Mouse (Mus musculus): ENCODE results near the gene Pate2. TPM values are rescaled to one million over a fixed set of nuclear protein-coding genes. Genes with fewer than 3 reads are reported as not detected.
A peak's percentile ranks its signal among the peaks of the same experiment; 100 is the strongest.

The Pate2 gene
- polyA plus RNA-seq, 1 experiment from 2014 or later, result 0.19 TPM

DNA sequence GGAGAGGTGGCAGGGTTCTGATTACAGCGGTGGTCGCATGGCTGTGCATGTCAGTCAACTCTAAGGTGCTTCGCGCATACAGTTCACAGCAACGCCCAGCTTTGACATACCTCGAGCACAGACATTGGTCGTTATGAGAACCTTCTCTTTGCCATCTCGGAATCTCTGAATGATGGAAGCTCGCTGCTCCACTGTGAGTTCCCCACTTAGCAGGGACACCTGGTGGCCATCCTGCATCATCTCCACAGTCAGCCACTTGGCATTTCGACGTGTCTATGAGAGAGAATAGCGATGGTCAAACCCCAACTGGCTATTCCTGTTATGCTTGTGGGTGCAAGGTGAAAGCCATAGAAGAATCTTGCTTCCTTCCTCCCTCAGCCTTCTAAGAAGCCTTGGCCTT is 24.4 kb upstream of the Pate2 start:
- WGBS, result 67% methylated on average over 12 of the region's 12 CpGs
- H3K27me3 ChIP-seq (ENCODE audit: control insufficient read depth, insufficient read depth, low read length), result no peaks in the 10 kb centered on the region
- DNase-seq (ENCODE audit: low spot score) (no peak), ATAC-seq (ENCODE audit: low FRiP score, low TSS enrichment) (no peak)
- H3K4me3 ChIP-seq (ENCODE audit: low read depth, low read length), result no peak overlapping the region
- H3K36me3 ChIP-seq (ENCODE audit: control insufficient read depth, insufficient read depth, low read length), result no peaks in the 10 kb centered on the region
- H3K27ac ChIP-seq (replicated peaks), result no peak overlapping the region
- no peak overlapping the region for H3K9ac ChIP-seq (ENCODE audit: low read length)
- H3K9me3 ChIP-seq (ENCODE audit: control insufficient read depth, low read length), result no peaks in the 10 kb centered on the region
- no peaks in the 10 kb centered on the region for H3K4me1 ChIP-seq (replicated peaks; ENCODE audit: control insufficient read depth, insufficient read depth)
- no peak for TF ChIP-seq EP300 (optimal IDR thresholded peaks at IDR 0.05)
- TF ChIP-seq CTCF (IDR thresholded peaks at IDR 0.05; ENCODE audit: low read depth), result peak; percentile 52
- no peak overlapping the region for H3K4me2 ChIP-seq (replicated peaks; ENCODE audit: low read depth)

DNA sequence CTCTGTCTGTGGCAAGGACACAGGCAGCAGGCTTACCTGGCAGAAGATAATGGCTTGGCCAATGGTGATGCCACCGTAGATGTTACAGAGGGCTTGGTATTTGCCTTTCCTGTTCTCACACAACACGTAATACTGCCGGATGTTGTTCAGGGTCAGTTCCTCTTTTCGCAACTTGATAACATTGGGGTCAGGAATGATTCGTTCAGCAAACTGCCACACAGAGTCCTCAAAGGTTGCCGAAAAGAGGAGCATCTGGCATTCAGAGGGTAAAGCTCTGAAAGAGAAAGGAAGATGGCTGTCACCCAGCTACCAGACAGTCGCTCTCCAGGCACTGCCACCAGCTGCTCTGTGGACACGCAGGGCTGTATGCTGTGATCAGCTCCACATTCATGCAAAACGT is 23.3 kb upstream of the Pate2 start:
- H3K27me3 ChIP-seq (ENCODE audit: control insufficient read depth, insufficient read depth, low read length), result no peaks in the 10 kb centered on the region

DNA sequence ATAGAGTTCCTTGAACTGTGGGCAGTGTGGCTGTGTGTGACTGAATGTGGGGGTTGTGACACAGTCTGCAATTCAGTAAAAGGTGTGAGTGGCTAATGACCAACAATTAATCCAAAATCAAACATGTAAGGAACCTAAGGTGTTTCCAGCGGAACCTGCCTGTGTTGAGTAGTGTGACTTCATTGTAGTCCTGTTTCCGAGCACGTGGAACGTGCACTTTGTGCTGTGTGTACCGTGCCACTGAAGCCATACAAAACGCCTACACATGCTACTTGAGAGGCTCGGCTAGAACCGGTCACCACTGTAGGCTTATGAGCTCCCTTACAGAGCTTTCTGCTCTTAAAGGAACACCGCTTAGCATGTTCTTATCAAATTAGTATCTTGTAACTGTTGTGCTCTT is 21.6 kb upstream of the Pate2 start:
- peak; percentile 73 for ATAC-seq (ENCODE audit: low FRiP score, low TSS enrichment)
- Histone ChIP-seq H3K27me3 (ENCODE audit: control insufficient read depth, insufficient read depth, low read length) (no peaks in the 10 kb centered on the region), H3K36me3 (ENCODE audit: control insufficient read depth, insufficient read depth, low read length) (no peaks in the 10 kb centered on the region), H3K4me1 (replicated peaks; ENCODE audit: control insufficient read depth, insufficient read depth) (no peaks in the 10 kb centered on the region), H3K4me2 (replicated peaks; ENCODE audit: low read depth) (no peak overlapping the region), H3K27ac (replicated peaks) (no peak overlapping the region), H3K4me3 (ENCODE audit: low read depth, low read length) (no peak overlapping the region), H3K9me3 (ENCODE audit: control insufficient read depth, low read length) (no peaks in the 10 kb centered on the region), H3K9ac (ENCODE audit: low read length) (no peak overlapping the region)
- 53% methylated on average over 9 of the region's 9 CpGs for WGBS
- DNase-seq (ENCODE audit: low spot score), result no peak
- TF ChIP-seq CTCF (IDR thresholded peaks at IDR 0.05; ENCODE audit: low read depth) (no peak), EP300 (optimal IDR thresholded peaks at IDR 0.05) (no peak)

More for the DNA sequence above, 23.3 kb upstream of the Pate2 start:
- ATAC-seq (ENCODE audit: low FRiP score, low TSS enrichment) (no peak), DNase-seq (ENCODE audit: low spot score) (no peak)
- 68% methylated on average over 9 of the region's 9 CpGs for WGBS
- no peak overlapping the region for H3K4me3 ChIP-seq (ENCODE audit: low read depth, low read length)
- no peak overlapping the region for H3K4me2 ChIP-seq (replicated peaks; ENCODE audit: low read depth)
- H3K36me3 ChIP-seq (ENCODE audit: control insufficient read depth, insufficient read depth, low read length), result no peaks in the 10 kb centered on the region
- no peaks in the 10 kb centered on the region for H3K9me3 ChIP-seq (ENCODE audit: control insufficient read depth, low read length)
- no peaks in the 10 kb centered on the region for H3K4me1 ChIP-seq (replicated peaks; ENCODE audit: control insufficient read depth, insufficient read depth)
- no peak overlapping the region for H3K27ac ChIP-seq (replicated peaks)
- no peak for TF ChIP-seq CTCF (IDR thresholded peaks at IDR 0.05; ENCODE audit: low read depth)
- TF ChIP-seq EP300 (optimal IDR thresholded peaks at IDR 0.05), result no peak
- no peak overlapping the region for H3K9ac ChIP-seq (ENCODE audit: low read length)

DNA sequence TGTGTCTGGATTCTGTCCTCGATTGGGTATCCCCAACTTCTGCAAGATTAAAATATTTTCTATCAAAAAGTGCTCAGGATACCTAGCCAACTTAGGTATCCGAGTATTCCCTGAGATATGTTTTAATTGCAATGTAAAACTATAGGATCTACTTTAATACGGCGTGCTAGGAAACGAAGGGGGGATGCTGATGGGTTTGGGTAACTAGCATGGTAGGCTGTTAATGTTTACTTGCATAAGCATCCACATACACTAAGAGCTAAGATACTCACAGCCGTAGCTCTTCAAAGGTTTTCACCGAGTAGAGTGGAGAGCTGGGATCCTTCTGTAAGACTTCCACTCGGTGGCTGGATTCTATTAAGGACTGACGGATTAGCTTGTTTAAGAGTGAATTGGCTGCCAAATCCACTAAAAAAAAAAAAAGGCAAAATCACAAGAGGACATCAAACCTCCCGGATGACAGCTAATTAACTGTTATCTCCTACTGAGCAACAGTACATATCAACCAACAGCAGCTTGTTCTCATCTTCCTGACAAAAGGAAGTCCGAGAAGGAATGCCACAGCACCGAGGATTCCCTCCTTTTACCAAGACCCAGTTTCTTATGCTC is 13.5 kb upstream of the Pate2 start:
- no peak for DNase-seq (ENCODE audit: low spot score)
- H3K4me1 ChIP-seq (replicated peaks; ENCODE audit: control insufficient read depth, insufficient read depth), result no peaks in the 10 kb centered on the region; the same call in 1 of the 2 replicates
- no peak for ATAC-seq (ENCODE audit: low FRiP score, low TSS enrichment)

GRCm38 (mm10) chr9:35558257-35559008 is 11.7 kb upstream of the Pate2 start, which contains the start of the genes Ddx25 and Pus3:
TSS of gene Ddx25 (minus strand) at chr9:35558528.
TSS of gene Pus3 (plus strand) at chr9:35558595.
- Histone ChIP-seq H3K4me3 (ENCODE audit: low read depth, low read length) (peak within 1 kb of the TSS; percentile 61), H3K9me3 (ENCODE audit: control insufficient read depth, low read length) (no peaks in the 10 kb centered on the region), H3K27me3 (ENCODE audit: control insufficient read depth, insufficient read depth, low read length) (no peaks in the 10 kb centered on the region; the same call in 1 of the 2 replicates), H3K9ac (ENCODE audit: low read length) (peak within 1 kb of the TSS; percentile 61), H3K4me2 (replicated peaks; ENCODE audit: low read depth) (peak within 1 kb of the TSS; percentile 97), H3K27ac (replicated peaks) (no peak within 1 kb of the TSS), H3K36me3 (ENCODE audit: control insufficient read depth, insufficient read depth, low read length) (no peaks in the 10 kb centered on the region), H3K4me1 (replicated peaks; ENCODE audit: control insufficient read depth, insufficient read depth) (no peaks in the 10 kb centered on the region; the same call in 1 of the 2 replicates)
- ATAC-seq (ENCODE audit: low FRiP score, low TSS enrichment), result peak; percentile 73
- DNase-seq (ENCODE audit: low spot score), result peak; percentile 40
- under 1% methylated on average over 57 of the region's 59 CpGs for WGBS
- TF ChIP-seq CTCF (IDR thresholded peaks at IDR 0.05; ENCODE audit: low read depth) (no peak), EP300 (optimal IDR thresholded peaks at IDR 0.05) (no peak)

More for the DNA sequence above, 13.5 kb upstream of the Pate2 start:
- TF ChIP-seq CTCF (IDR thresholded peaks at IDR 0.05; ENCODE audit: low read depth), result no peak
- no peak for TF ChIP-seq EP300 (optimal IDR thresholded peaks at IDR 0.05)
- no peaks in the 10 kb centered on the region; the same call in 1 of the 2 replicates for H3K27me3 ChIP-seq (ENCODE audit: control insufficient read depth, insufficient read depth, low read length)
- no peak overlapping the region for H3K4me2 ChIP-seq (replicated peaks; ENCODE audit: low read depth)
- WGBS, result 56% methylated on average over 12 of the region's 12 CpGs
- no peak overlapping the region for H3K9ac ChIP-seq (ENCODE audit: low read length)
- no peak overlapping the region for H3K27ac ChIP-seq (replicated peaks)
- no peaks in the 10 kb centered on the region for H3K36me3 ChIP-seq (ENCODE audit: control insufficient read depth, insufficient read depth, low read length)
- H3K9me3 ChIP-seq (ENCODE audit: control insufficient read depth, low read length), result no peaks in the 10 kb centered on the region
- H3K4me3 ChIP-seq (ENCODE audit: low read depth, low read length), result no peak overlapping the region

All from stomach, postnatal 0 days (tissue).